Mouse (Mus musculus) central nervous system, embryonic 14 days (tissue): ENCODE data around the gene Pnpo. TPM values are rescaled to one million over a fixed set of nuclear protein-coding genes. Genes with fewer than 3 reads are reported as not detected.

Experiments
- polyA plus RNA-seq: library from polyadenylated mRNA; depleted of rRNA; stranded (reverse); fragments of >200 nt; gene quantifications from 2 replicates; pipeline ENCODE4 v1.2.3, GENCODE M21; 2012; rRNA removed

The Pnpo gene
- 12.3 and 13.8 TPM in 2 replicates for polyA plus RNA-seq

GRCm38 (mm10) chr11:96943746-96944304 lies at the start of gene Pnpo:
Gene Pnpo, minus strand, starts transcription at chr11:96943986.

GRCm38 (mm10) chr11:96982859-96983258 lies 39.1 kb upstream of the Pnpo start, which contains the start of gene Sp2:
Gene Sp2, minus strand, starts transcription at chr11:96982959.

GRCm38 (mm10) chr11:96928088-96928487 lies 15.7 kb downstream of the Pnpo start, which contains the start of gene Prr15l:
Gene Prr15l, plus strand, starts transcription at chr11:96928104.

GRCm38 (mm10) chr11:96916044-96916884 lies 27.5 kb downstream of the Pnpo start, which contains the start of gene Cdk5rap3:
Gene Cdk5rap3, minus strand, starts transcription at chr11:96916496.

Other genes with a start within 250 kb of the Pnpo start
- gene Snx11, start 166.4 kb downstream of the Pnpo start, polyA plus RNA-seq, result 54.4 and 55.1 TPM in 2 replicates
- 97.9 and 107 TPM in 2 replicates for gene Cbx1, start 154.9 kb downstream of the Pnpo start, polyA plus RNA-seq
- 69.7 and 81.1 TPM in 2 replicates for gene Nfe2l1, start 114.0 kb downstream of the Pnpo start, polyA plus RNA-seq
- gene Copz2, start 94.1 kb downstream of the Pnpo start, polyA plus RNA-seq, result 17.9 and 45.4 TPM in 2 replicates
- 88.3 and 96.2 TPM in 2 replicates for gene Cdk5rap3, start 27.5 kb downstream of the Pnpo start, polyA plus RNA-seq
- 0.35 TPM in 1 of 2 replicates, not detected in the other for gene Prr15l, start 15.9 kb downstream of the Pnpo start, polyA plus RNA-seq
- gene Sp2, start 39.0 kb upstream of the Pnpo start, polyA plus RNA-seq, result 12.6 and 15.4 TPM in 2 replicates
- gene Sp6, start 69.4 kb upstream of the Pnpo start, polyA plus RNA-seq, result 0.54 and 1.0 TPM in 2 replicates
- gene Scrn2, start 86.0 kb upstream of the Pnpo start, polyA plus RNA-seq, result 14.2 and 15.7 TPM in 2 replicates
- 2.0 and 2.8 TPM in 2 replicates for gene Lrrc46, start 97.4 kb upstream of the Pnpo start, polyA plus RNA-seq
- gene Mrpl10, start 97.6 kb upstream of the Pnpo start, polyA plus RNA-seq, result 59.5 and 60.3 TPM in 2 replicates
- gene Osbpl7, start 106.6 kb upstream of the Pnpo start, polyA plus RNA-seq, result 14.3 and 14.8 TPM in 2 replicates
- 0.10 and 0.17 TPM in 2 replicates for gene Tbx21, start 171.3 kb upstream of the Pnpo start, polyA plus RNA-seq
- gene Tbkbp1, start 207.5 kb upstream of the Pnpo start, polyA plus RNA-seq, result 53.9 and 64.0 TPM in 2 replicates
- 135 and 137 TPM in 2 replicates for gene Kpnb1, start 243.9 kb upstream of the Pnpo start, polyA plus RNA-seq